ENCODE assay signal across 8 mouse cellular contexts in the genomic region with DNA sequence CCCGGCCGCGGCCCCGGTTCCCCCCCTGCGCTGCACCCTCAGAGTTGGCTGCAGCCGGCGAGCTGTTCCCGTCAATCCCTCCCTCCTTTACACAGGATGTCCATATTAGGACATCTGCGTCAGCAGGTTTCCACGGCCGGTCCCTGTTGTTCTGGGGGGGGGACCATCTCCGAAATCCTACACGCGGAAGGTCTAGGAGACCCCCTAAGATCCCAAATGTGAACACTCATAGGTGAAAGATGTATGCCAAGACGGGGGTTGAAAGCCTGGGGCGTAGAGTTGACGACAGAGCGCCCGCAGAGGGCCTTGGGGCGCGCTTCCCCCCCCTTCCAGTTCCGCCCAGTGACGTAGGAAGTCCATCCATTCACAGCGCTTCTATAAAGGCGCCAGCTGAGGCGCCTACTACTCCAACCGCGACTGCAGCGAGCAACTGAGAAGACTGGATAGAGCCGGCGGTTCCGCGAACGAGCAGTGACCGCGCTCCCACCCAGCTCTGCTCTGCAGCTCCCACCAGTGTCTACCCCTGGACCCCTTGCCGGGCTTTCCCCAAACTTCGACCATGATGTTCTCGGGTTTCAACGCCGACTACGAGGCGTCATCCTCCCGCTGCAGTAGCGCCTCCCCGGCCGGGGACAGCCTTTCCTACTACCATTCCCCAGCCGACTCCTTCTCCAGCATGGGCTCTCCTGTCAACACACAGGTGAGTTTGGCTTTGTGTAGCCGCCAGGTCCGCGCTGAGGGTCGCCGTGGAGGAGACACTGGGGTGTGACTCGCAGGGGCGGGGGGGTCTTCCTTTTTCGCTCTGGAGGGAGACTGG. TPM values are rescaled to one million over a fixed set of nuclear protein-coding genes. Genes with fewer than 3 reads are reported as not detected.
DNase-seq lines count a peak whose midpoint lies in the region; ATAC-seq and TF ChIP-seq lines count a peak whose summit lies in the region.

Fos (plus strand) TSS at position 410 of the 817 bp plus-strand sequence.

- H3K4me2 ChIP-seq in lung, postnatal 0 days (replicated peaks; ENCODE audit: low read depth, low read length), result peak within 1 kb of the TSS; percentile 85

- peaks cover 55% of the 10 kb centered on the region for H3K27me3 ChIP-seq in hindbrain, embryonic 10.5 days (ENCODE audit: insufficient read depth, poor library complexity, severe bottlenecking)
- no peaks in the 10 kb centered on the region for H3K27me3 ChIP-seq in lung, postnatal 0 days (replicated peaks; ENCODE audit: insufficient read depth, low read length)

- DNase-seq in MEL-GATA-1-ER (ENCODE audit: extremely low read depth, low read depth), result peak; percentile 81
- peak; percentile 88 for DNase-seq in cerebellum, adult 8-10 months
- DNase-seq in hindbrain, embryonic 10.5 days (ENCODE audit: low spot score), result peak; percentile 89
- peak; percentile 87 for DNase-seq in layer of hippocampus, adult 9-11 months
- peak; percentile 97 for DNase-seq in lung, postnatal 0 days (ENCODE audit: low spot score)
- peak; percentile 81 for DNase-seq in ovary, postnatal 10 days (ENCODE audit: low spot score)
- peak; percentile 78 for DNase-seq in thymus, postnatal 10 days (ENCODE audit: low spot score in 2 of 2)

- TF ChIP-seq EP300 in lung, postnatal 0 days (IDR thresholded peaks at IDR 0.05), result peak; percentile 89

- peaks cover 52% of the 10 kb centered on the region for H3K4me1 ChIP-seq in hindbrain, embryonic 10.5 days (replicated peaks)
- peaks cover 5% of the 10 kb centered on the region; the same call in 1 of the 2 replicates for H3K4me1 ChIP-seq in lung, postnatal 0 days (ENCODE audit: insufficient read depth, low read depth, low read length)

- under 1% methylated on average over 56 of the region's 56 CpGs for WGBS in hindbrain, embryonic 10.5 days
- WGBS in lung, postnatal 0 days, result under 1% methylated on average over 52 of the region's 56 CpGs

- peak within 1 kb of the TSS; percentile 72 for H3K4me3 ChIP-seq in hindbrain, embryonic 10.5 days
- H3K4me3 ChIP-seq in lung, postnatal 0 days (ENCODE audit: low read depth, low read length), result peak within 1 kb of the TSS; percentile 89

- H3K36me3 ChIP-seq in hindbrain, embryonic 10.5 days, result no peaks in the 10 kb centered on the region
- peaks cover 15% of the 10 kb centered on the region; the same call in 1 of the 2 replicates for H3K36me3 ChIP-seq in lung, postnatal 0 days (ENCODE audit: insufficient read depth, low read length)

- ATAC-seq in frontal cortex, adult (ENCODE audit: low TSS enrichment), result peak; percentile 80
- peak; percentile 86 for ATAC-seq in lung, postnatal 0 days

- peak within 1 kb of the TSS; percentile 88 for H3K27ac ChIP-seq in hindbrain, embryonic 10.5 days
- peak within 1 kb of the TSS; percentile 97 for H3K27ac ChIP-seq in lung, postnatal 0 days (ENCODE audit: low read length)

- peak within 1 kb of the TSS; percentile 89 for H3K9ac ChIP-seq in lung, postnatal 0 days (replicated peaks; ENCODE audit: low read depth)

- no peaks in the 10 kb centered on the region for H3K9me3 ChIP-seq in hindbrain, embryonic 10.5 days
- H3K9me3 ChIP-seq in lung, postnatal 0 days (ENCODE audit: low read length), result no peaks in the 10 kb centered on the region

- TF ChIP-seq CTCF in lung, postnatal 0 days (IDR thresholded peaks at IDR 0.05), result peak; percentile 39

RNA-seq across cellular contexts. Expression of gene Fos, which starts in this region (rescaled TPM):
- polyA plus RNA-seq in hindbrain, embryonic 10.5 days (2016; fragmentation: Nextera tagmentation; extraction: Ambion mirVana), result 1.5 TPM in 2 replicates
- polyA plus RNA-seq in lung, postnatal 0 days (2015; fragmentation: Nextera tagmentation; extraction: Ambion mirVana), result 30.8 and 33.8 TPM in 2 replicates

Comparison
In these comparisons a context has a peak if more than half of its experiments do, and no peak if none do; other contexts are left out.
1. Peak in every context shown above with its lines: DNase-seq, ATAC-seq, H3K4me3 ChIP-seq and H3K27ac ChIP-seq.
2. RNA of gene Fos (polyA plus RNA-seq): 30.8 to 33.8 TPM in lung, postnatal 0 days; 1.5 TPM in hindbrain, embryonic 10.5 days; every median in the first group is over 10 times any median in the second.